Mouse (Mus musculus) C2C12 (cell line): ENCODE results near the gene Pigt. TPM values are rescaled to one million over a fixed set of nuclear protein-coding genes. Genes with fewer than 3 reads are reported as not detected.

Experiments
- H3K27me3 ChIP-seq: one replicate; pipeline ENCODE4 v1.6.1; 2011; ENCODE audit not compliant: control insufficient read depth, insufficient read depth, insufficient read length
- H3K36me3 ChIP-seq: one replicate; pipeline ENCODE4 v1.6.1; 2011; ENCODE audit not compliant: control insufficient read depth, insufficient read depth
- H3K4me3 ChIP-seq: one replicate; pipeline ENCODE4 v1.5.1; 2011; ENCODE audit warnings: mild to moderate bottlenecking, control low read depth; ENCODE audit not compliant: poor library complexity, insufficient read depth, severe bottlenecking
- H3K79me2 ChIP-seq: one replicate; pipeline ENCODE4 v1.6.1; 2011; ENCODE audit not compliant: control insufficient read depth, insufficient read depth
- H3K79me3 ChIP-seq: one replicate; pipeline ENCODE4 v1.6.1; 2011; ENCODE audit warnings: low read depth, control low read depth
- H3ac ChIP-seq: one replicate; pipeline ENCODE3; 2011; ENCODE audit warnings: low read depth; ENCODE audit not compliant: control insufficient read depth, insufficient read length
- CEBPB ChIP-seq: IDR thresholded peaks from one replicate; pipeline ENCODE4 v1.6.1; 2011; ENCODE audit warnings: low read depth, mild to moderate bottlenecking, control low read depth, moderate library complexity
- CTCF ChIP-seq: IDR thresholded peaks from one replicate; pipeline ENCODE4 v1.5.1; 2011; ENCODE audit not compliant: control insufficient read depth, insufficient read depth, insufficient read length
- FOSL1 ChIP-seq: IDR thresholded peaks from one replicate; pipeline ENCODE4 v1.8.0; 2011; ENCODE audit warnings: mild to moderate bottlenecking, low read length; ENCODE audit not compliant: poor library complexity, insufficient read depth, severe bottlenecking
- MAX ChIP-seq: IDR thresholded peaks from one replicate; pipeline ENCODE4 v1.6.1; 2011; ENCODE audit warnings: mild to moderate bottlenecking, control low read depth
- MYOD1 ChIP-seq: IDR thresholded peaks from one replicate; pipeline ENCODE4 v1.6.1; 2011; ENCODE audit warnings: low read depth; ENCODE audit not compliant: control insufficient read depth, insufficient read length
- MYOG ChIP-seq: IDR thresholded peaks from one replicate; pipeline ENCODE4 v1.6.1; 2011; ENCODE audit not compliant: control insufficient read depth, insufficient read length; ENCODE audit errors: extremely low read depth
- USF1 ChIP-seq: IDR thresholded peaks from one replicate; pipeline ENCODE4 v1.6.1; 2011; ENCODE audit warnings: low read depth, mild to moderate bottlenecking, control low read depth, moderate library complexity
- polyA plus RNA-seq: library from polyadenylated mRNA; unstranded; fragments of >200 nt; fragmentation: generic; extraction: Trizol; gene quantifications from one replicate; pipeline ENCODE4 v1.2.1, GENCODE M21; 2012; ENCODE audit warnings: missing spikeins

Gene Pigt
- polyA plus RNA-seq, 1 experiment, result 74.3 TPM

DNA sequence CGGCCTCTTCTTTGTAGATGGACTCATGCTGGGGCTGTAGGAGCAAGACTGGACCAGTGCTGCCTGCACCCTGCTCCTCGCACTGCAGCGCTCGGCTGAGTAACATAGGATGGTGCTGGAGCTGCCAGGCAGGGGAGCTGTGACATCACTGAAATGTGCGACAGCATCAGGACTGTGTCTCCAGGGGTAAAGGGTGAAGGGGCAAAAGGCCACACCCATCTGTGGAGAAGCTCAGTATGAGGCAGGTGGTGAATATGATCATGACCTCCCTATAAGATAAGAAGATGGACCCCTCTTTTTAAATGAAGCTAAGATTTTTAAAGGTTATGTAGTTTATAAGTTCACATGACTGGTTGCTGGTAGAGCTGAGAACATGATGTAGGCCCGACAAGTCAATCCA is 23.7 kb upstream of the Pigt start, which contains the start of gene Trp53tg5:
Trp53tg5 (minus strand) TSS at position 101 of the 400 bp plus-strand sequence.
- peaks cover 23% of the 10 kb centered on the region for H3K36me3 ChIP-seq
- H3K79me2 ChIP-seq, result no peaks in the 10 kb centered on the region
- H3K79me3 ChIP-seq, result no peaks in the 10 kb centered on the region
- H3K27me3 ChIP-seq, result no peaks in the 10 kb centered on the region
- no peak within 1 kb of the TSS for H3ac ChIP-seq
- TF ChIP-seq MAX (no peak), FOSL1 (no peak), MYOD1 (no peak), MYOG (no peak)
- no peak within 1 kb of the TSS for H3K4me3 ChIP-seq

DNA sequence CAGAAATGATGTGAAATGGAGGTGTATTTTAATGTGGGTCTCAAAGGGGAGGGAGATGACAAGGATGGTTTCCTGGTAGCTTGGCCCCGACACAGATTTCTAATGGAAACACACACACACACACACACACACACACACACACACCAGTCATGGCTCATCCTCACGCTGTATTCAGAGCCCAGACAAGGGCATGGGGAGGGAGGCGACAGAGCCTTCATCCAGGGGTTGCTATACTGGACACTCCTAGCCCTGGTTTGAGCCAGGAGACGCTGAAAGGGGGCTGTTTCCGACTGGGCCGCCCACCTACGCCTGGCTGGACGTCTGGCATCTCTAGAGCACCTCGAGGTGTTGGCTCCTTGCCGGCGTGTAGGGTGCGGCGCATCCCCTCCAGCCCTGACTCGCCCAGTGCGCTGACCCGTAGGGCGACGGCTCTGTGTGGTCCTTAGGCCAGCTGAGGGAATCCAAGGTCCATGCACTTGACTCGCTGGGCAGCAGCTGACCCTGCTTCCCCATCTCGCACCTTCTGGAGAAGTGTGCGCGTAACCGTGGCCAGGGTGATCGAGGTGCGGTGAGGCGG is 11.6 kb upstream of the Pigt start, which contains the start of gene Dbndd2:
Dbndd2 (plus strand) TSS at position 426 of the 577 bp plus-strand sequence.
- peak within 1 kb of the TSS; percentile 43 for H3K4me3 ChIP-seq
- no peaks in the 10 kb centered on the region for H3K27me3 ChIP-seq
- peaks cover 3% of the 10 kb centered on the region for H3K36me3 ChIP-seq
- no peaks in the 10 kb centered on the region for H3K79me2 ChIP-seq
- no peak for TF ChIP-seq USF1
- no peak for TF ChIP-seq FOSL1
- TF ChIP-seq MYOD1, result no peak
- no peak for TF ChIP-seq CTCF
- no peak for TF ChIP-seq CEBPB
- no peak for TF ChIP-seq MAX
- TF ChIP-seq MYOG, result no peak
- no peaks in the 10 kb centered on the region for H3K79me3 ChIP-seq
- peak within 1 kb of the TSS; percentile 60 for H3ac ChIP-seq

DNA sequence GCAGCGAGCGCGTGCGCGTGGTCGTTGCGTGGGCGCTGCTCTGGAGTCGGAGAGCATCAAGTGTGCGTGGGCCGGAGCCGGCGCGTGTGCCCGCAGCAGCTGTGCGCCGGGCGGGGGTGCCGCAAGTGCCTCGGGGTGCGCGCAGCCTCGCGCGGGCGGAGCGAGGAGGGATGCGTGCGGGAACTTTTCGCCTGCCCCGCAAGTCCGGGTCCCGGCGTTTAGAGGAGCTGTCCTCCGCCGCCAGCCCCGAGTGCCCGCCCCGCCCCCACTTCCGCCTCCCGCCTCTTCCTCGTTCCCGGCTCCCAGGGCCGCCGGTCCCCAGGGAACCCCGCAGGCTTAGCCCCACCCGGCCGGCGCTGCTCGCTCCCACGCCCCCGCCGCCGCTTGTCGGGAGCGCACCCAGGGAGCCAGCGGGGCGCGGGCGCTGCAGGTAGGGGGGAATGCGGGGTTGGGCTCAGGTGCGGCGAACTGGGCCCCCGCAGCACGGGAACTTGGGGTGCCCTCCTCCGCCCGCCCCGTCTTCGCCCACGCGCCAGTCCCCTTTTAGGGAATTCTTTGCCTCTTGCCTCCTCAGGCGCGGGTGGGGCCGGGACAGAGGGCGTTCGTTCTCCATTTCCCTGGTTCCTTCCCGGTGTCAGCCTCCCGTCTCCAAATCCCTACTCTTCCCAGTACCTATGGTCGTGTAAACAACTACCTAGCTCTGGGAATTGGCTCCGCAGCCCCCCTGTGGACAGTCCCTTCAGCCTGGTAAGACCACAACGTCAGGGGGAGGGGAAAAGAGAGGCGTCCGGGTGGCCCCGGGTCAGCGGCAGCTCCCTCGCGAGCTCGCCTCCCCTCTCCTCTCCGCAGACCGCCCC is 10.8 kb upstream of the Pigt start:
- no peaks in the 10 kb centered on the region for H3K79me3 ChIP-seq
- peaks cover 3% of the 10 kb centered on the region for H3K36me3 ChIP-seq
- no peaks in the 10 kb centered on the region for H3K27me3 ChIP-seq
- no peak for TF ChIP-seq MAX
- TF ChIP-seq MYOD1, result no peak
- no peak for TF ChIP-seq USF1
- TF ChIP-seq FOSL1, result no peak
- TF ChIP-seq CEBPB, result no peak
- TF ChIP-seq CTCF, result no peak
- TF ChIP-seq MYOG, result no peak
- peak overlapping the region; percentile 60 for H3ac ChIP-seq
- no peaks in the 10 kb centered on the region for H3K79me2 ChIP-seq
- H3K4me3 ChIP-seq, result peak overlapping the region; percentile 43

DNA sequence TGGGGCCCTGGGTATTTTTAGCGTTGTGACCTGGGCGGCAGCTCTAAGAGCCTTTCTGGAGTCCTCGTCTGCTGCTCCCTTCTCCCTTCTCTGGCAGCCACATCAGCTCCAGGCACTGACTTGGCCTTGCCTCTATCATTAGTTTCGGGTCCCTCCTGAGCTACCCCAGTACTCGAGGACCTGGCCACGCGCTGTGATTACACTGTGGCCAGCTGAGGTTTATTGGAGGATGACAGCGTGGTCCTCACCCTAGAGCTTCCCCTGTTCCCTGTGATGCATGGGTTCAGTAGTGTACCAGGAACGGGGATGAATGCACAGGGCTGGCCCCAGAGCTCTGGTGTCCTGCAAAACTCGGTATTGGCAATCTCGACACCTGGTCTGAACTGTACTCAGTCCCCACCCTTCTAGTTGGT is 10.2 kb upstream of the Pigt start:
- H3K4me3 ChIP-seq, result peak overlapping the region; percentile 43
- H3K79me3 ChIP-seq, result no peaks in the 10 kb centered on the region
- peaks cover 3% of the 10 kb centered on the region for H3K36me3 ChIP-seq
- TF ChIP-seq CTCF (no peak), USF1 (no peak), CEBPB (no peak), MAX (no peak), MYOG (no peak), FOSL1 (no peak), MYOD1 (no peak)
- H3ac ChIP-seq, result peak overlapping the region; percentile 38
- no peaks in the 10 kb centered on the region for H3K79me2 ChIP-seq
- no peaks in the 10 kb centered on the region for H3K27me3 ChIP-seq

DNA sequence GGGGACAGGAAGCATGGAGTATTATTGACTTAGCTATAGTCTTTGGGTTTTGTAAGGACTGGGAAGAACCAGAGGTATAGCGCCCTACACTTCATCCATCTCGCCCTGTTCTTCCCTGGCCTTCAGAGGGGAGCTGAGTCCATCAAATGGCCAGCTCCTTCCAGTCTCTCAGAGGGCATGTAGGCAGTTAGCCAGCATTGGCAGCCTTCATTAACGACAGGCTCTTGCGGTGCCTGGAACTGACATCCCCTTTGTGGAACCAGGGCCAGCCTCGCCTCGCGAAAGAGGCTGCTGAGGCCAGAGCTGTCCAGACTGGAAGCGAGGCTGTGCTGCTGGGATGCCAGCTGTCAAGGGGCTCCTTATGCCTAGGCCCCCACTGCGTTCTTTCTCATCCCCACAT is 9.5 kb upstream of the Pigt start:
- H3K4me3 ChIP-seq, result no peak overlapping the region
- no peaks in the 10 kb centered on the region for H3K27me3 ChIP-seq
- no peaks in the 10 kb centered on the region for H3K79me3 ChIP-seq
- no peak for TF ChIP-seq CEBPB
- TF ChIP-seq FOSL1, result no peak
- TF ChIP-seq CTCF, result no peak
- no peak for TF ChIP-seq USF1
- no peak for TF ChIP-seq MYOG
- TF ChIP-seq MYOD1, result no peak
- TF ChIP-seq MAX, result no peak
- H3K79me2 ChIP-seq, result no peaks in the 10 kb centered on the region
- no peak overlapping the region for H3ac ChIP-seq
- peaks cover 3% of the 10 kb centered on the region for H3K36me3 ChIP-seq
